Mouse (Mus musculus) layer of hippocampus, postnatal 25 days (tissue): ENCODE measurements around the gene Tcfl5. TPM values are rescaled to one million over a fixed set of nuclear protein-coding genes. Genes with fewer than 3 reads are reported as not detected.

Experiments used
- DNase-seq, 2 experiments: peaks; one replicate each; pipeline ENCODE4 v3.0.0; 2022; ENCODE audit warnings: mixed read lengths in 2 of 2, low spot score in 1 of 2; ENCODE audit errors: extremely low spot score in 1 of 2
- total RNA-seq, 2 experiments: library from RNA; stranded (reverse); gene quantifications; 2 replicates each; pipeline ENCODE4 v1.2.3; 2021

Tcfl5 gene
- total RNA-seq, result under 1 TPM; 0.42 to 0.49 TPM

- DNase-seq, result no peak
Measured at GRCm38 (mm10) chr2:180642555-180643260, at the start of gene Tcfl5. Gene Tcfl5, minus strand, starts transcription at chr2:180642708.

GRCm38 (mm10) chr2:180689841-180690240, 47.3 kb upstream of the Tcfl5 start:
- no peak for DNase-seq

GRCm38 (mm10) chr2:180684031-180684430, 41.5 kb upstream of the Tcfl5 start:
- DNase-seq, result no peak

- no peak for DNase-seq
Measured at GRCm38 (mm10) chr2:180683524-180683923, 41.0 kb upstream of the Tcfl5 start.

- DNase-seq, result no peak
Measured at GRCm38 (mm10) chr2:180681225-180681624, 38.7 kb upstream of the Tcfl5 start.

- peak; percentile 58 to 70 for DNase-seq
Measured at GRCm38 (mm10) chr2:180678609-180679140, 36.2 kb upstream of the Tcfl5 start.

- no peak for DNase-seq
Measured at GRCm38 (mm10) chr2:180676706-180677105, 34.2 kb upstream of the Tcfl5 start.

- no peak for DNase-seq
Measured at GRCm38 (mm10) chr2:180662008-180662407, 19.5 kb upstream of the Tcfl5 start.

- no peak for DNase-seq
Measured at GRCm38 (mm10) chr2:180660521-180660920, 18.0 kb upstream of the Tcfl5 start.

GRCm38 (mm10) chr2:180659353-180660150, 17.0 kb upstream of the Tcfl5 start:
- DNase-seq, result no peak

- DNase-seq, result no peak
Measured at GRCm38 (mm10) chr2:180658381-180658780, 15.9 kb upstream of the Tcfl5 start.

GRCm38 (mm10) chr2:180657394-180658013, 15.0 kb upstream of the Tcfl5 start:
- peak in 1 of 2 experiments; percentile 69 for DNase-seq

GRCm38 (mm10) chr2:180655150-180655549, 12.6 kb upstream of the Tcfl5 start:
- DNase-seq, result no peak

- no peak for DNase-seq
Measured at GRCm38 (mm10) chr2:180654666-180655065, 12.2 kb upstream of the Tcfl5 start.

- DNase-seq, result no peak
Measured at GRCm38 (mm10) chr2:180646841-180647240, 4.3 kb upstream of the Tcfl5 start.

- no peak for DNase-seq
Measured at GRCm38 (mm10) chr2:180643626-180644025, 1.1 kb upstream of the Tcfl5 start.

- DNase-seq, result no peak
Measured at GRCm38 (mm10) chr2:180641576-180642554, 643 bp downstream of the Tcfl5 start.

- no peak for DNase-seq
Measured at GRCm38 (mm10) chr2:180611882-180612281, 30.6 kb downstream of the Tcfl5 start.

- DNase-seq, result no peak
Measured at GRCm38 (mm10) chr2:180610283-180610682, 32.2 kb downstream of the Tcfl5 start.

GRCm38 (mm10) chr2:180604781-180605180, 37.7 kb downstream of the Tcfl5 start:
- no peak for DNase-seq
